Mouse (Mus musculus) thymus, adult 2 months (tissue): ENCODE measurements around the gene Psmd4. TPM values are rescaled to one million over a fixed set of nuclear protein-coding genes. Genes with fewer than 3 reads are reported as not detected.

Source experiments
- DNase-seq: peaks from one replicate; pipeline ENCODE4 v3.0.0; 2021
- H3K27ac ChIP-seq: fragments of 200-500 bp; 2 replicates; pipeline ENCODE4 v1.5.1; 2012; ENCODE audit warnings: low read length, control low read depth; ENCODE audit not compliant: control insufficient read depth, insufficient read depth
- H3K27me3 ChIP-seq: fragments of 200-500 bp; 2 replicates; pipeline ENCODE4 v1.6.1; 2012; ENCODE audit warnings: mild to moderate bottlenecking, low read length, moderate library complexity, mixed read lengths; ENCODE audit not compliant: control insufficient read depth, insufficient read depth
- H3K36me3 ChIP-seq: fragments of 200-500 bp; 2 replicates; pipeline ENCODE4 v1.6.1; 2012; ENCODE audit warnings: mild to moderate bottlenecking, low read length, moderate library complexity; ENCODE audit not compliant: control insufficient read depth, insufficient read depth
- H3K4me1 ChIP-seq: fragments of 200-500 bp; replicated peaks from 2 replicates; pipeline ENCODE4 v1.6.1; 2012; ENCODE audit warnings: low read length; ENCODE audit not compliant: control insufficient read depth, insufficient read depth
- H3K4me3 ChIP-seq: fragments of 200-500 bp; 2 replicates; pipeline ENCODE4 v1.5.1; 2012; ENCODE audit warnings: mild to moderate bottlenecking, low read length, control low read depth, moderate library complexity; ENCODE audit not compliant: control insufficient read depth, insufficient read depth
- CTCF ChIP-seq: fragments of 200-500 bp; IDR thresholded peaks from 2 replicates; pipeline ENCODE4 v1.5.1; 2012; ENCODE audit warnings: mild to moderate bottlenecking, control low read depth, low read length, moderate library complexity, borderline replicate concordance; ENCODE audit not compliant: control insufficient read depth, poor library complexity, insufficient read depth; ENCODE audit errors: extremely low read depth
- POLR2A ChIP-seq: fragments of 200-500 bp; IDR thresholded peaks from 2 replicates; pipeline ENCODE4 v1.6.1; 2012; ENCODE audit warnings: mild to moderate bottlenecking, low read length, control low read depth, moderate library complexity; ENCODE audit not compliant: control insufficient read depth, poor library complexity, insufficient read depth; ENCODE audit errors: extremely low read depth
- WGBS: fragments of 180-500 bp; shearing (Covaris S2); methylation state at CpG from one replicate; pipeline ENCODE4 v1.1.7; 2018; 5-methylcytosine and 5-hydroxymethylcytosine counted together
- polyA plus RNA-seq: library from polyadenylated mRNA; depleted of rRNA; stranded (reverse); fragments of >200 nt; gene quantifications from 2 replicates; pipeline ENCODE4 v1.2.3, GENCODE M21; 2012

Gene Psmd4
- polyA plus RNA-seq, 1 experiment = 227 TPM

- Histone ChIP-seq H3K27me3 (no peaks in the 10 kb centered on the region), H3K36me3 (peaks cover 93% of the 10 kb centered on the region), H3K27ac (no peak overlapping the region), H3K4me3 (no peak overlapping the region), H3K4me1 (no peaks in the 10 kb centered on the region)
- no peak for DNase-seq
- TF ChIP-seq CTCF = no peak
- TF ChIP-seq POLR2A = no peak
- 98% methylated on average over 4 of the region's 4 CpGs for WGBS
Measured at GRCm38 (mm10) chr3:95063741-95064140, 21.3 kb upstream of the Psmd4 start.

GRCm38 (mm10) chr3:95058078-95058477 lies 15.7 kb upstream of the Psmd4 start:
- Histone ChIP-seq H3K4me1 (no peaks in the 10 kb centered on the region), H3K27me3 (no peaks in the 10 kb centered on the region), H3K4me3 (no peak overlapping the region), H3K36me3 (peaks cover 46% of the 10 kb centered on the region), H3K27ac (no peak overlapping the region)
- no peak for TF ChIP-seq CTCF
- TF ChIP-seq POLR2A = no peak
- DNase-seq = no peak
- WGBS = 97% methylated on average over 8 of the region's 8 CpGs

DNA sequence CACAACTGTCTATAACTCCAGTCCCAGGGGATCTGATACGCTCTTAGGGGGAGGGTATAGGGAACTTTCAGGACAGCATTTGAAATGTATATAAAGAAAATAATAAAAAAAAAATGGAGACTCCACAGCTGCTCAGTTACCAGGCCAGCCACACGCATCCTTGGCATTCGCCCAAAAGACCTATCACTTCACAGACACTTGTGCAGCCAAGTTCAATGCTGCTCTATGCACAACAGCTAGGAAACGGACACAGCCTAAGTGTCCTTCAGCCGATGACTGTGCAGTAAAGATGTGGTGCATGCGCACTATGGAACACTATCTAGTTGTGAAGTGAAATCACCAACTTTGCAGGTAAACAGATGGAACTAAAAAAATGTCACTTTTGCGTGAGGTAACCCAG lies 13.9 kb upstream of the Psmd4 start:
- no peak for DNase-seq
- no peak overlapping the region for H3K27ac ChIP-seq
- no peaks in the 10 kb centered on the region for H3K4me1 ChIP-seq
- 96% methylated on average over 7 of the region's 7 CpGs for WGBS
- H3K4me3 ChIP-seq = no peak overlapping the region
- TF ChIP-seq CTCF (no peak), POLR2A (no peak)
- H3K27me3 ChIP-seq = no peaks in the 10 kb centered on the region
- peaks cover 29% of the 10 kb centered on the region for H3K36me3 ChIP-seq

- TF ChIP-seq POLR2A = no peak
- no peak for TF ChIP-seq CTCF
- no peak for DNase-seq
- Histone ChIP-seq H3K27ac (no peak overlapping the region), H3K36me3 (peaks cover 13% of the 10 kb centered on the region), H3K27me3 (no peaks in the 10 kb centered on the region), H3K4me1 (no peaks in the 10 kb centered on the region), H3K4me3 (no peak overlapping the region)
- 52% methylated on average over 10 of the region's 10 CpGs for WGBS
Measured at GRCm38 (mm10) chr3:95054481-95055260, 12.3 kb upstream of the Psmd4 start.

DNA sequence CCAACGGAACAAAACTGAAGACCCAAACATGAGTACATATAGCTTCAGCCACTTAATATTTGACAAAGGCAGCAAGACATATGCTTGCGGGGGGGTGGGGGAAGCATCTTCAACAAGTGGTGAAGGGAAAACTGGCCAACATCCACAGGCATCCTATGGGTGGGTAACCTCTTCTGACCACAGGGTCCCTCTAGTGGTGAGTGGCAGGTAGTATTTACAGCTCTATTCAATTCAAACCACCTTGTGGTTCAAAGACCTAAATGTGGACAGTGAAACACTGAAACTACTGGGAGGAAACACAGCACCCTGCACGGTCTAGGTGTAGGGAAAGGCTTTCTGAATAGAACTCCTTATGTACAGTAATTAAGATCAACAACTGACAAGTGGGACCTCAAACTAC lies 11.3 kb upstream of the Psmd4 start:
- 37% methylated on average over 3 of the region's 3 CpGs for WGBS

GRCm38 (mm10) chr3:95052959-95053358 lies 10.5 kb upstream of the Psmd4 start:
- TF ChIP-seq CTCF (no peak), POLR2A (no peak)
- H3K4me1 ChIP-seq = no peaks in the 10 kb centered on the region
- peak; percentile 59 for DNase-seq
- no peak overlapping the region for H3K27ac ChIP-seq
- H3K27me3 ChIP-seq = no peaks in the 10 kb centered on the region
- WGBS = 53% methylated on average over 1 of the region's 1 CpGs
- no peak overlapping the region for H3K4me3 ChIP-seq
- H3K36me3 ChIP-seq = 0 out of 2 replicates have a peak, but pooled peaks cover 2% of the 10 kb centered on the region

More for the DNA sequence above, 11.3 kb upstream of the Psmd4 start:
- Histone ChIP-seq H3K27me3 (no peaks in the 10 kb centered on the region), H3K36me3 (0 out of 2 replicates have a peak, but pooled peaks cover 5% of the 10 kb centered on the region), H3K4me1 (no peaks in the 10 kb centered on the region), H3K27ac (no peak overlapping the region), H3K4me3 (no peak overlapping the region)
- TF ChIP-seq CTCF = no peak
- no peak for TF ChIP-seq POLR2A
- DNase-seq = peak; percentile 42
